23 mouse cellular contexts compared by ENCODE assay signal in the genomic region with DNA sequence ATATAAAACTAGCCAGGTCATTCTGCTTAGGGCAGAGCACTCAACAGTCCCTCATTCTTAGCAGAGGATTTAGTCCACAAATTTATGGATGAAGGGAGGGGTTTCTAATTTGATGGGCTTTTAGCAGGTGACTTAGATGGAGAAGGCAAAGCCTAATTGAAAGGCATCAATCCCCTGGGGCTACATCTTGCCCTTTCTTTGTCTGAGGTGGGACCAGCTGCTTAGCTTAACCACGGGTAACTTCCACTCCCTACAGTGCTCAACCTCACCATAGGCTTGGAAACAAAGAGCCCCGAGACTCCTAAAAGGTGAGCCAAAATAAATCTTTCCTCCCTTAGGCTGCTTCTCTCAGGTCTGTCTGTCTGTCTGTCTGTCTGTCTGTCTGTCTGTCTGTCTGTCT.
"Had no signal": no experiment of that assay in that cellular context is flagged by ENCODE, and none has a peak within 500 bp of the region (broad histone marks: within the 10 kb centered on the region; RNA-seq: fewer than 3 reads in every experiment).

No protein-coding gene starts in this region.

- H3K9ac ChIP-seq: kidney, embryonic 15.5 days; limb, embryonic 12.5 days; limb, embryonic 15.5 days; liver, embryonic 14.5 days; liver, postnatal 0 days; lung, embryonic 15.5 days; midbrain, embryonic 12.5 days; neural tube, embryonic 13.5 days had no signal

- H3K4me3 ChIP-seq: kidney, embryonic 15.5 days; limb, embryonic 12.5 days; limb, embryonic 15.5 days; lung, embryonic 15.5 days; midbrain, embryonic 12.5 days; myocyte; neural tube, embryonic 13.5 days had no signal

- H3K4me2 ChIP-seq: kidney, embryonic 15.5 days; limb, embryonic 12.5 days; limb, embryonic 15.5 days; liver, embryonic 11.5 days; lung, embryonic 15.5 days; midbrain, embryonic 12.5 days; neural tube, embryonic 13.5 days had no signal

- H3K36me3 ChIP-seq: kidney, embryonic 15.5 days; limb, embryonic 12.5 days; limb, embryonic 15.5 days; lung, embryonic 15.5 days; midbrain, embryonic 12.5 days; neural tube, embryonic 13.5 days had no signal

- H3K27me3 ChIP-seq: kidney, embryonic 15.5 days; limb, embryonic 12.5 days; limb, embryonic 15.5 days; lung, embryonic 15.5 days; midbrain, embryonic 12.5 days; neural tube, embryonic 13.5 days had no signal

- H3K27ac ChIP-seq: kidney, embryonic 15.5 days; limb, embryonic 12.5 days; limb, embryonic 15.5 days; liver, embryonic 14.5 days; lung, embryonic 15.5 days; midbrain, embryonic 12.5 days; neural tube, embryonic 13.5 days; stomach, postnatal 0 days had no signal

- DNase-seq: kidney, adult 8-10 months; kidney, postnatal 10 days; kidney, postnatal 36 days; left cerebral cortex, postnatal 4 days; liver, postnatal 0 days; lung, postnatal 10 days; lung, postnatal 4 days; retina, postnatal 1 day; right cerebral cortex, postnatal 4 days; thymus, adult 2 months; thymus, postnatal 14 days; thymus, postnatal 4 days had no signal

- ATAC-seq: liver, postnatal 0 days; midbrain, embryonic 16.5 days had no signal

- H3K9me3 ChIP-seq: limb, embryonic 12.5 days; limb, embryonic 15.5 days; lung, embryonic 15.5 days; midbrain, embryonic 12.5 days had no signal
